Mouse (Mus musculus): ENCODE measurements around the gene Scamp4.
A peak's percentile ranks its signal among the peaks of the same experiment; 100 is the strongest.
"Not testable (repeated sequence)": the region's sequence is repeated elsewhere in the genome, so short reads cannot be mapped to it uniquely, and the experiment has no call there.

Scamp4 gene

DNA sequence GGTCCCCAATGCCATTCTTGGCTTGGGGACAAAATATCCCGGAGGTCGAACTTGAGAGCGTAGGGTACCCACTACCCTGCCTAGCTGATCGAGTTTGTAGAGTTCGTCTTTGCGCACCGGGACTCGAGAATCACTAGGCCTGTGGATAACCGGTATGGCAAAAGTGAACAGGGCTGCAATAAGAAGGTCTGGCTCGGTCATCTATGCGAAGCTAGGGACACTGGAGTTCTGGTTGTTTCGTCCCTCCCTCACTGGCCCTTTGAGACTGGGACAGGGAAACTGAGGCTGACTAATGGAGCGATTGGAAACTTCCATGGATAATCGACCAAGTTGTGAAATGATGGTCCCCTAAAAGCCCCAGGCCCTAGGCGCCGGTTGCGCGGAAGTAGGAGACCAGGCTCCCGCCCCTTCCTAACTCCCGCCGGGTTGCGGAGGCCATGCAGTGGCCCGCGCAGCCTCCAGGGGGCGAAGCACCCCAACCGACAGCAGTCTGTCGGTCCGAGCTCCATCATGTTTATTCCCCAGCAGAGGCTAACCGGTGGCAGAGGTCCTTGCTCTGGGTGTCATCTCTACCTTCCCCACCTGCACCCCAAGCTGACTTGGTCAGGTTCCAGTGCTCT is 24.4 kb upstream of the Scamp4 start:
- peak; percentile 85 for DNase-seq (ENCODE audit: low spot score)

- peak; percentile 75 for DNase-seq (ENCODE audit: low spot score)
These were observed 23.8 kb upstream of the Scamp4 start for GRCm38 (mm10) chr10:80578911-80579310.

- no peak for DNase-seq (ENCODE audit: low spot score)
These were observed 19.6 kb upstream of the Scamp4 start for GRCm38 (mm10) chr10:80583047-80583446.

- DNase-seq (ENCODE audit: low spot score) = no peak
These were observed 18.6 kb upstream of the Scamp4 start for GRCm38 (mm10) chr10:80584045-80584488.

DNA sequence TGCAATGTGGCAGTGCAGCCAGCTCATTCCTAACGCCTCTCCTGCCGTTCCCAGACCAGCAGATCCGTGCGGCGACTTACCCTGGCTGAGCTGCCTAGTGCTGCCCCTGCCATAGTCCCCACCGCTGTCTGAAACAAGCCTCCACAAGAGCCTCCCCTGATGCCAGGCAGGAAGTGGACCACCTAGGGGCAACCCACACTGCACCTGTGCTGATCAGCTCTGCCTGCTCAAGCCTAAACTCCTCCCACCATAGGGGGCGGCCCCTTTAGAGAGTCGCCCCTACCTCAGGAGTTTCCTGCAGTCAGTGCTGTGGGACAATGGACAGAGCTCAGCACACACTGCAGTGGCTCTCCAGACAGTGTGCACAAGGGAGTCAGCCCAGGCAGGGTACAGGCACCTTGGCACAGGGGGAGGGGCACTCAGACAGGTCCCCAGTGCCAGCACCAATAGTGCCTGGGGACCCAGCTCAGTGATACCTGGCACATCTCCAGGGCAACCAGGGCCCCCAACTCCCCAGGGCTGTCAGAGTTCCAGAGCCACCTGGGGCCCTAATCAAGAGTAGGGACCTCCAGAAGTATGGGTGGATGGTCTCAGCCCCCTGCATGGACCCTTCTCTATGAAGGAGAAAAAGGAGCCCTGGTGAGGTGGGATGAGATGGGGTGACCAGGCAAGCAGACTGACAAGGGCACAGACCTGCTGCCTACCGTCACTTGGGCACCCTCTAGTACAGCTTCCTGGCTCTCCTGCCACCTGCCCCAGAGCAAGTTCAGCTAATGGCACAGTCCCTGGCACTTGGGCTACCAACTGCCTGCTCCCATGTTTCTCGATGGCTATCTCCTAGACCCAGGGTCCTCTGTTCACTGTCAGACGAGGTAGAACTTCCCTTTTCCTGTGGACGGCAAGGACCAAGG is 17.8 kb upstream of the Scamp4 start:
- no peak for DNase-seq (ENCODE audit: low spot score)

DNA sequence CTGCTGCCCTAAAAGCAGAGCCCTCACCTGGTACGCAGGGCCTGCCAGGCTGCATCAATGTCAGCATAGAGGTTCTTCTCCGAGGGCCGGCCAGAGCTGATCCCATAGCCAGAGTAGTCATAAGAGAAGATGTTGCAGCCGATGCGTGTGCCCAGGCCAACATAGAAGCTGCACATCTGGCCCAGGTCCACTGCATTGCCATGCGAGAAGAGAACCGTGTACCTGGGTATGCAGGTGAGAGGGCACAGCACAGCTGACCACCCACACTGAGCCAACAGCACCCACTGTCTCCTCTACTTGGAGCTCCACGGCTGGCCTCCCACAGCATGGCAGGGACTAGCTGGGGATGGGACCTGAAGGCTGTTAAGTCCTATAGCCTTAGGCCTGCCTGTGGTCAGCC is 17.1 kb upstream of the Scamp4 start:
- DNase-seq (ENCODE audit: low spot score) = no peak

DNA sequence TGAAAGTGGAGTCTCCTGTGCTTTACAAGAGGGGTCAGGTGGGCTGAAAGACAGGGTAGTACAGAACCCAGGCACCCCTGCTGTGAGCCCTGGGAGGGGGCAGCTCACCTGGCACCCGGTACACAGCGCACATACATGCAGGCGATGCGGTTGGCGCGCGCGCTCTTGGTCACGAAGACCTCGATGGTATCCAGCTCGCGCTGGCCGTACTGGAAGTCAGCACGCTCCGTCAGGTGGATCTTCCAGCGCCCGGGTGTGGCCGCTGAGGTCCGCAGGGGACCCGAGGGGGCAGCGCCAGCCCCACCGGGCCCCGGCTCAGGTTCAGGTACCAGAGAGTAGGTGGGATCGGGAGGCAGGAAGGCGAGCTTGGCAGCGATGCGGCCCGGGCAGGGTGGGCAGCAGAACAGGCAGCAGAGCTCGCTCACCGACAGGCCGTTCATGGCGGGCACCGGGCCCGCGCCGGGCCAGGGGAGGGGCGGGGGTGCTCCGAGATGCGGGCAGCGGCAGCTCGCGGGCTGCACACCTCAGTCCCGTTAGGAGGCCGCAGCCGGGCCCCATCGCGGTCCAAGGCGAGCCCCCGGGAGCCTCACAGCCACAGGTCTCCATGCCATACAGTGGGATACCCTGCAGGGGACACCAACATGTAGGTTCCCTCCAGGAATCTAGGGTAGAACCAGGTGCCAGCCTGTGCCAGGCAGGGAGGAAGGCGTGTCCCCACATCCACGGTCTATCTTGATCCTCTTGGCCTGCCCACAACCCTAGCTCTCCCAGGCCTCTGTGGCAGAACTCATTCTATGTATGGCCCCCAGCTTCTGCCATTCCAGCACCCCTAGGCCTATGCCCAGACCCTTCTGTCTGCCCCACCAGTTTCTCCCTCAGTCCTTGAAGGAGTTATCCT is 16.0 kb upstream of the Scamp4 start:
- DNase-seq (ENCODE audit: low spot score) = no peak

- no peak for DNase-seq (ENCODE audit: low spot score)
These were observed 15.4 kb upstream of the Scamp4 start for GRCm38 (mm10) chr10:80587305-80587657.

- no peak for DNase-seq (ENCODE audit: low spot score)
These were observed 13.4 kb upstream of the Scamp4 start for GRCm38 (mm10) chr10:80589127-80589878.

- DNase-seq (ENCODE audit: low spot score) = peak; percentile 89
These were observed 12.5 kb upstream of the Scamp4 start, which contains the start of gene Abhd17a for GRCm38 (mm10) chr10:80589879-80590854. Gene Abhd17a, minus strand, starts transcription at chr10:80590341.

- DNase-seq (ENCODE audit: low spot score) = no peak
These were observed 6.4 kb upstream of the Scamp4 start for GRCm38 (mm10) chr10:80596318-80596717.

DNA sequence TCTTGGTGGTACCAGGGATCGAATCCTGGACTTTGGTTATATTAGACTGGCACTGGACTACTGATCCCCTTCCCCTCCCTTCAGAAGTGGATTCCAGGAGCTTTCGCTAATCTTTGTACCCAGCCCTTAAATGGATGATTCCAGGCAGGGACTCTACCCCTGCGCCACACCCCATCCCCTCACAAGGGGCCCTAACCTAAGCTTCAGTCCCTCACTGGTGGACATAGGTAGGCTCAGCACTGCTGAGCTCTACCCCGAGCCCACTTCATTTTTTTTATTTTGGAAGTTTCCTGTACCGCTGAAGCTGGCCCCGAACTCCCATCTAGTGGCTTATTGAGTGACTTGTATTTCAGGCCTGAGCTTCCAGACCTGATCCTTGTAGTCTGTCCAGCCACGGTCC is 692 bp downstream of the Scamp4 start:
- DNase-seq (ENCODE audit: low spot score) = no peak

GRCm38 (mm10) chr10:80604001-80604509 is 1.4 kb downstream of the Scamp4 start:
- peak; percentile 56 for DNase-seq (ENCODE audit: low spot score)

GRCm38 (mm10) chr10:80604988-80605387 is 2.3 kb downstream of the Scamp4 start:
- DNase-seq (ENCODE audit: low spot score) = no peak

DNA sequence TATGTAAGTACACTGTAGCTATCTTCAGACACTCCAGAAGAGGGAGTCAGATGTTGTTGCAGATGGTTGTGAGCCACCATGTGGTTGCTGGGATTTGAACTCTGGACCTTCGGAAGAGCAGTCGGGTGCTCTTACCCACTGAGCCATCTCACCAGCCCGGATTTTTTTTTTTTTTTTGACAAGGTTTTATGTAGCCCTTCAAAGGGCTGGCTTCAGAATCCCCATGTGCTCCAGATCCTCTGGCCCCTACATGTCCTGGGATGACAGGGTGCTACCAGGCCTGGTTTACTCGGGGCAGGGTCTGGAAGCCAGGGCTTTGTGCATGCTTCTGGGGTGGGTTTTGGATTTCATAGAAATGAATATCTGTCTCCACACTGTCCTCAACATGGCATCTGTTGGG is 3.0 kb downstream of the Scamp4 start, which contains the start of gene Gm49322:
TSS of gene Gm49322 (plus strand) at position 301 of the 400 bp plus-strand sequence.
- DNase-seq (ENCODE audit: low spot score) = not testable (repeated sequence)

- no peak for DNase-seq (ENCODE audit: low spot score)
These were observed 3.6 kb downstream of the Scamp4 start for GRCm38 (mm10) chr10:80606306-80606705.

- no peak for DNase-seq (ENCODE audit: low spot score)
These were observed 4.2 kb downstream of the Scamp4 start for GRCm38 (mm10) chr10:80606737-80607350.

DNA sequence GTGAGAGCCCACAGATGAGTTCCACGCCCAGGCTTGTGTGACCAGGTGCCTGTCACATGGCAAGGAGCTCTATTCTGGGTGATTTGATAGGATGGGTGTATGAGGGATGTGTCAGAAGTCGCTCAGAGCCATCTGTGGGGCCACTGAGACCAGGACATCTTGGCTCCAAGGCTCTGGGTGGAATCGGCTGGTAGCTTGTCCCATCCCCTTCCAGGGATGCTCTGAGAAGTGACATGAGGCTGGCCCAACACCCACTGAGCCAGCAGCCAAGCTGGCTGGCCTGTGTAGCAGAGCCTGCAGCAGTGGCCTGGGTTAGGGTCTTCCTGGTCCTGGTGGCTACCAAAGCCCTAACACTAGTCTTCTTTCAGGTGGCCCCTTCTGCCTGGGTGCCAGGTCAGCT is 5.8 kb downstream of the Scamp4 start:
- DNase-seq (ENCODE audit: low spot score) = no peak

- DNase-seq (ENCODE audit: low spot score) = no peak
These were observed 6.7 kb downstream of the Scamp4 start for GRCm38 (mm10) chr10:80609269-80609924.
